Mouse (Mus musculus): ENCODE data around the gene L3mbtl4. TPM values are rescaled to one million over a fixed set of nuclear protein-coding genes. Genes with fewer than 3 reads are reported as not detected.

Gene L3mbtl4
- 1.8 and 2.1 TPM in 2 replicates for polyA plus RNA-seq (2012; rRNA removed)

DNA sequence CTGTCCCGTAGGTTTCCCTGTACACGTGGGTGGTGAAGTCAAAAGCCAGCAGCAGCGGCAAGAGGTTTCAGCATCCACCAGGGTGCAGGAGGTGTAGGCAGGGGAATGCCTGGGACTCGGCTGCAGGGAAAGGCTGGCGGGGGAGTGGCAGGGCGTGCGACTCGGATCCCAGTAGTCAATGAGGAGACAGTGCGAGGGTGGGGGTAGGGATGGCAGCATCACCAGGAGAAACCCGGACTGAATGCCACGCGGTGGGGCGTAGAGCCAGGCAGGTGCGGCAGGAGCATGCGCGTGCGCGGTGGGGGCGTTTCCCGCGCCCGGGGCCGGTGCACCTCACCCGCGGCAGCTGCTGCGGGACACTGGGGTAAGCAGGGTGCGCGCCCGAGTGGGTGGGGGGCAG is at the start of gene L3mbtl4:
TSS of gene L3mbtl4 (plus strand) at position 271 of the 400 bp plus-strand sequence.
- no peak for DNase-seq (ENCODE audit: low read depth)

DNA sequence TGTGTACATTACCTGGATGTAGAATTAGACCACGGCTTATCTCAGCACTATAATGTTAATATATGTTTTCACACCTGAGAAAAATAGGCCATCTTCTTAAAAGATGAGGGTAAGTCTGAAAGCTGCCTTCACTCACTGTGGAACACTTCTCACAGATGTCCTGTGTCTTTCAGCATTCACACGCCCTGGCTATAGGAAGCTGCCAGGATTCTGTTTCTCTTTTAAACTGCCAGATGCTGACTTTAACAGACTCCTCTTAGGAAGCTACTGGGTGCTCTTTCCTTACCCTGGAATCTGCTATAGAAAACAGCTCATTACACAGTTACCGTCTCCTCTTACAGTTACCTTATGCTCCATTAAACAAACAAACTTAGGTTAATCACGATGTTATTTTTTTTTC is 43.1 kb upstream of the L3mbtl4 start:
- DNase-seq (ENCODE audit: low read depth): no peak

DNA sequence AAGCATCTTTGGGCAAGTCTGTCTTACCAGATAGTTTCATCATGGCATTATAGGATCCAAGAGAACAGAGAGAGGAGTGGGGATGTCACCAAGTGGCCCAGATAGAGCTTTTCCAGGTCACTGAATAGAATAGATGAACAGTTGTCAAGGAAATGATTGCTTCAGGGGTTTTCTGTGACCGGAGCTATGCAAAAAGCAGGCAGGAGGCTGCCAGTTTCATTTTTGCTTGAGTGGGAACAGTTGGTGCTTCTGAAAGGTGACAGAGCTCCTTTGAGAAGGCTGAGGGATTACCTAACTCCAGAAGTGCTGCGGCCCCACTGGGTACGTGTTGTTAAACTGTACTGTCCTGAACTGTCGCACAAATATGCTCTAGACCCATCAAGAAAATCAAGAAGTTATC is 38.2 kb upstream of the L3mbtl4 start:
- DNase-seq (ENCODE audit: low read depth): no peak

DNA sequence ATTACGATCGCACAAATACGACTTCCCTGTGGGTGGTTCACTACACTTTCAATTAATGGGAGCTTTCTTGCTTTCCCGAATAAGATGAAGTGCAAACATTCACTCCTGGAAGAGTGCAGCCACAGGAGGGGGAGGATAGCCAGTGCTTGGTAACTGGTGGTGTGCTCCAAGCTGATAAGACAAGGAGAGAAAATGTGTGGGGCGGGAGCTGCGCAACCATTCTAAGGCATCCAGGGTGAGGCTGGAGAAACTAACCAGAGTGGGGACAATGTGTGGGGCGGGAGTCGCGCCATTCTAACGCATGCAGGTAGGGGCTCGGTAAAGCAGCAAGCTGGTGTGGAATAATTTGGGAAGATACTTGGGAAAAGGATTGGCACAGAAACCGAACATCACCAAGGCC is 36.6 kb upstream of the L3mbtl4 start:
- no peak for DNase-seq (ENCODE audit: low read depth)

DNA sequence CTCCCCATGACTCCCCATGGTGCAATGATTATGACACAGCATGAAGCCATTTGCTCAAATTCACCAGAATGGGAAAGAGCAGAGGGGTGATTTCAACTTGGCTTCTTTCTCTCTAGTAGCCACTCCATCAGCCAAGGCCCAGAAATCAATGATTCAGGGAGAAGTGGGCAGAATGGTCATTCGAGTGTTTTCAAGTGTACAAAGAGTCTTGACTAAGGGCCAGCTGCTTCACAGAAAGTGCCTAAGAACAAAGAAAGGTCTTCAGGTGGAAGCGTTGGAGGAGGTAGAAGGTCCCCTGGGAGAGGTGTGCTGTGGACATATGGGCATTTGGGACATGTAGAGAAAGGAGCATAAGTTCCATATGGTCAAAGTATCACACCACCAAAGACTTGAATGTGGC is 33.4 kb upstream of the L3mbtl4 start:
- no peak for DNase-seq (ENCODE audit: low read depth)

DNA sequence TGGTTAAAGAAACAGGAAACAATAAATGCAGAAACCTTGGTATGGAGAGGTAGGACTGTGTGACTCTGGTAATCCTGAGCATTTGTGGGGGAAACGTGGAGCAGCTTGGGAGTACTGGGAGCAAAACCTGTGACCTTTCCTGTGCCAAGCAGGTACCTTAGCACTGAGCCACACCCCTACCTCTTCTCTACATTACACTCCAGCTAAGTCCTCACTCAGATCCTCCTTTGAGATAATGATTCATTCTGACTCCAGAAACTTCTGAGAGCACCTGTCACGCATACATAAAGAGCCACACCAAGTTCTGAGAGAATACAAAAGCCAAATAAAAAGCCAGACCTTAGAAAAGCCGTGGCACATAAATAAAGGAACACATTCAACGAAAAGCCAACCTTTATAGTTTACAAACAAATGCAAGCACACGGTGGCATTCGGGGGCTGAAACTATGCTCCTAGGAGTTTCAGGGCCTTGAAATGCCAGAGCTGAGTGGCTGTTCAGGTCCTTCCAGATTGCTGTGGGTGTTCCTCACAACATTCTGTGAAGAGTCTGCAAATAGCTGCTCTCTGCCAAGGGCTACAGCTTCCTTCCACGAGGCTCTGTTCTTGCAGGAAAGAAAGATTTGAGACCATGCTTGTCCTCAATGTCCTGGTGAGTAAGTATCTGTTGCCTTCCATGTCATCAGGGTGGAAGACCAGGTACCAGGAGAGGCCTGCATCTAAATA is 8.6 kb upstream of the L3mbtl4 start:
- no peak for DNase-seq (ENCODE audit: low read depth)

DNA sequence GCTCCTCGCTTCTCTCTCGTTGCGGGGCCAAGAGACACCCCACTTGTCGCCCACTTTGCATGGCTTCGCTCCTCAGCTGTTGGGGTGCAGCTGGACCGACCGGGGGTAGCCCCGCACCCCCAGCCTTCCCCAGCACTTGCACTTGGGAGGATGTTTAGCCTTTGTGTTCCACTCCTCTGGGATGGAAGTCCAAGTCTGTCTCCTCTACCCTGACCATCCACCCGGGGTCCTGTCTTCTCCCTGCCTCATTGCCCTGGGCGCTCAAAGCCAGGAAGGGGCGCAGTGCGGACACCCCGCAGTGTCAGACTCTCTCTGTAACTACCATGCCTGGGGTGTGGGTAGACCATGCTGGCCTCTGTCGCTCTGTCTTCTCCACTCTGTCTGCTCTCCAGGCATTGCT is 357 bp downstream of the L3mbtl4 start:
- DNase-seq (ENCODE audit: low read depth): no peak

DNA sequence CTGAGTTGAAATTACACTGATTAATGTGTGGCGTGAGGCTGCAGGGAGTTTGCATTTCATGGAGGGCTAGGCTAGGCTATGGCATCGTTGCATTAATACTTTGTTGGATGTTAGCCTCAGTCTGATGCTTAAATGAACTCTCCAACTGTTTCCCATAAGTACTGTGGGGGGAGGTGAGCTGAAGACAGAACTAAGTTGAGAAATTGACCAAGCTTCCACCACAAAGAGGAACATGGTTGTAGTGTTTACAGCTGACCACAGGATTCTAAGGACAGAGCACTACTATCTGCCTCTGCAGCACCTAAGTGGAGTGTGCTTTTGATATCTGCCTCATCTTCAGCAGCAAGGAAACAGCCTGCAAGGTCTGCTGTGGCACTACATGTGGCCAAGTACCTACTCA is 1.5 kb downstream of the L3mbtl4 start:
- DNase-seq (ENCODE audit: low read depth): no peak

DNA sequence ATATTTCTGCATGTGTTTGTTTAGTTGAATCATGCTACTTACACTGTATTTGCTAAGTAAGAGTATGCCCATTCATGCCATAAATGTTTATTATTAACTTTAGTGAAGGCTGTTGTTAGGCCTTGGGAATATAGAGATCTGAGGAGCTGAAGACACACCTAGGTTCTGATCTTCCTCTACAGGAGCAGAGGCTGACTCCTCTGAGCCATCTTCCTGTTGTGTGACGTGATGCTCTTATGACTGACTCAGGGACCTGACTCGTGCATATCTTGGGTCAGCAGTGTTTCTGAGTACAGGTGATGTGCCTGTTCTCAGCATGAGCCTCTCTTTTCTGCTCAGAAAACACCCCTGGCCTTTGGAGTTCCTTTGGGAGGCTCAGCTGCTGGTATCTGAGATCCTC is 7.3 kb downstream of the L3mbtl4 start:
- DNase-seq (ENCODE audit: low read depth): no peak

DNA sequence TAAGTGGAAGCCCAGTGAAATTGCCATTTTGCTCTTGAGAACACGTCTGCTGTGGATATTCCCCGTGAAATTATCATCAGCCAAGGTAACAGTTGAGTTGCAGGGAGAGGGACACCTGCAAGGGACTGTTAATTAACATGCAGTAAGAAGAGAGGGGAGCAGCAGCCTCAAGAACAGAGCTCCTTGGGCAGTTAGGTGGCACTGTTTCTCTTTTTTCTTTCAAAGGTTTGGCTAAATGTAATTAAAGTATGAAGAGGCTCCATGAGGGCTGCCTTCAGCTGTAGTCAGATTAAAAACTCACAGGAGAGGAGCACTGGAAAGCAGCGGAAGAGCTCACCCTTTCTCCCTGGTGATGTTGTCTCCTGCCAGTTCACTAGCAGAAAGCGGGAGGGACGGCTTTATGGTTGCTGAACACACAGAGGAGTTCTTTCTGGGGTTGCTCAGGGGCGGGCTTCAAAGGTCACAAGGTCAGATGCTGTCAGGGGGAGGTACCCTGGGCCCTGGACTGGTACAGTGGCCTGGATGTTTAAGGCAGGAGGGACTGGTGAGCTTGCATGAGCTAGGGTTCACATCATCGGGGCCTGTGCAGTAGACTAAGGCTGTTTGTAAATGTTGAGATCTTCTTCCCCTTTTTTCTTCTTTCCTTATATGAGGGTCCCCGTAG is 11.7 kb downstream of the L3mbtl4 start:
- no peak for DNase-seq (ENCODE audit: low read depth)

DNA sequence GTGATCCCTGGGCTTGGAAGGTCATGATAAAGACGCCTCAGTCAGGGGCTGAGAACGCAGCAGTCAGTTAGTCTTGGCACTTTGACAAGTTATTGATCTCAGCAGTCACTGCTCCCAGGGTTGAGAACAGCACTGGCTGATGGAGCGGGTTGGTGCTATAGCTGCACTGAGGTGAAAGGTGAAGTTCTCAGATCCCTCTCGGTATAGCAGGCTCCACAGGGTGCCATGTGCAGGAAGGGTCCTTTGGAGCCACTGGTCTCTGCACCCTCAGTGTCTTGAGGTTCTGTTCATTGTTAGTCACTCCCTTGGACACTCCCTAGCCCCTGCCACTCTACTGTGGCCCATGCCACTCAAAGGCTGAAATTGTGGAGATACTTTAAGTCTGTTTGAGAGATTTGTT is 14.5 kb downstream of the L3mbtl4 start:
- DNase-seq (ENCODE audit: low read depth): no peak

DNA sequence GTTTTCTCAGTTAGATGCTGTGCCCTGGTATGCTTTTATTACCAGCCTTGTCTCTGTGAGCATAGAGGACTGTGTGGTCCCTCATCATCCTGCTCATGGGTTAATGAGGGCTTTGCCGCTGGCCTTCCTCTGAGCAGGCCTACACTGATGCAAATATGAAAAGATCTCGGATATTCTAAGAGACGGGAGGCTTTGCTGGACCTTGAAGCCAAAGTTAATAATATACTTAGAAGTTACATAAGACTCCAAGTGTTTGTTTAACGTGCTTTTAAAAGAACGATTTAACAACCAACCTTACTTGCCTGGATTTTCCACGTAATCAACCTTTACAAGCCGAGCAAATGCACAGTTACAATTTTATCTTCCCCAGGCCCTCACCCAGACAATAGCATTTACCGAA is 15.1 kb downstream of the L3mbtl4 start:
- DNase-seq (ENCODE audit: low read depth): no peak

DNA sequence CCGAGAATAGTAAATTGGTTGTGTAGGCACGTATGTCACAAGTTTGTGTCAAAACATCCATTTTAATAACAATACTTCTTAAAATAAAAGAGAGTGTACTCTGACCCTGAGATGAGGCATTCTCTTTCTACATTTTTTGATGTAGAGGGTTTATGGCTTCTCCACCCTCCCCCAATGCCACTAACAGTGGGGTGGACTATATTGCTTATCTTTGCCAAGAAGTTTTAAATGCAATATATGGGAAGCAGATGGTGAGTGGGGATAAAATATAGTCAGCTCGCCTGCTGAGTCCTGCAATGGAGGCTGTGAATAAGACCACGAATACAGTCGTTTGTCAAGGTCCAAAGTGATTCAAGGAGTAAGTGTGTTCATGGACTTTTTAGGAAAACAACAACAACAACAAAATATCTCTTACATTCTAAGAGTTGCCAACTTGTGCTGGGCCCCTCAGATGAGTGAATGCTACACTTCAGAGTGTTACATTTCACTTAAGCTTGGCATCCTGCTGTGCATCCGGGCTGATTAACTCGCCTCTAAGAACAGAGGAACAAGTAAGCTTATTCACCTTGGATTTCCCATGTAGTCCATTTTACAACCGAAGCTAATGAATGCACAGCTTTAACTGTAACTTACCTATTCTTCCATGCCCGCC is 18.2 kb downstream of the L3mbtl4 start:
- DNase-seq (ENCODE audit: low read depth): no peak

DNA sequence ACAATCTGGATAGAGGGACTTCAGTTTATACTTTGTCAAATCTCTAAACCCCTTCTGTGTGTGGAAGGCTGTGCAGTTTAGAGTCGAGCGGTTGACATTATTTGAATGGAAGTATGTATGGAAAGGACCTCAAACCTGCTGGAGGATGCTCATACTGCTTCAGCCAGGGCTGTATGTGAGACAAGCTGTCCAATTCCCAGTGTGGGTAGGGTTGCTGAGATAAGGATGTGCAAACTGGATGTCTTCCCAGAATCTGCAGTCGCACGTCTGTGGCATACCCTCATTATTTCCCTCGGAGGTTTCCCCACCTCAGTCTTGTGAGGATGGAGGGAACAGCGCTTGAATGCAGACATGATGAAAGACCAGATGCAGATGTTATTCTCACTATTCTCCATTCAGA is 34.8 kb downstream of the L3mbtl4 start:
- no peak for DNase-seq (ENCODE audit: low read depth)

DNA sequence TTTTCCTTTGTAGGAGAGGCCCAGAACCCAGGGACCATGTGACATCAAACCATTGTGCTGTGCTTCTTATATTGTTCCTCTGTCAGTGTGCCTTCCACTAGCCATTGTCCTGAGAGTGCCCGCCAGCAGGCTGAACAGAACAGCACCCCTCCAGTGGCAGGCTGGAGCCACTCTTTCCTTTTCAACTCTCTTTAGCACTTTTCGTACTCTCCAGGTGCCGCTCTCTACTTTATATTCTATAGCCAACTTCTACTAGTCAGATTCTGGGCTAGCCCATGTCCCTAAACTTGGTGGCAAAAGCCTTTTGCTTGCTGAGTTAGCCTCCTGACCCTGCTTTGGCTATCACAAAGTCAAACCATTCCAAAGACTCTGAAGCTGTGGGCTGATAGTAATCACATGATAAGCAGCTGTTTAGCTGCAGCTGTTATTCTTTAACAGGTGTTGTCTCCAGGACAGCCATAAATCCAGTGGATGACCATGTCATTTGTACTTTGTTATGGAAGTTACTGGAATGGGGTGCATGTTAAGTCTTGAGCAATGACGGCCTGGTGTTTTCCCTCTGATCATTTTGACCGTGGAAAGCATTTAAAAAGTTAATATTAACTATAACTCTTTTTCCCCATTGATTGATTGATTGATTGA is 38.8 kb downstream of the L3mbtl4 start:
- DNase-seq (ENCODE audit: low read depth): no peak

DNA sequence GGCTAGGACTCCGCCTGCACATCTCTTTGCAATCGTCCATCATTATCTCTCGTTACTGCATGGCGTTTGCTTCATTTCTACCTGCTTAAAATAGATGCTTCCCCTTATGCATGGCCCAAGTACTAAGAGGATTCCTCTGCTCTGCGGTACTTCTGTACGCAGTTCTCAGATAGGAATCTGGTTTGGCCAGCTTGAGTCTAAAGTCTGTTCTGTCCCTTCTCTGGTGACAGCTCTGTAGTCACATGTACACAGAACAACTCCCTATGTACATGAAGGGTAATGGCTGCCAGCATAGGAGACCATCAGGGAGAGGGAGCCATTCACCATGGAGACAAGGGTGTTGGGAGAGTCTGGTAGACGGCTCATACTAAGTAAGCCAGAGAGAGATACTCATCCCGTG is 47.3 kb downstream of the L3mbtl4 start:
- DNase-seq (ENCODE audit: low read depth): no peak

DNA sequence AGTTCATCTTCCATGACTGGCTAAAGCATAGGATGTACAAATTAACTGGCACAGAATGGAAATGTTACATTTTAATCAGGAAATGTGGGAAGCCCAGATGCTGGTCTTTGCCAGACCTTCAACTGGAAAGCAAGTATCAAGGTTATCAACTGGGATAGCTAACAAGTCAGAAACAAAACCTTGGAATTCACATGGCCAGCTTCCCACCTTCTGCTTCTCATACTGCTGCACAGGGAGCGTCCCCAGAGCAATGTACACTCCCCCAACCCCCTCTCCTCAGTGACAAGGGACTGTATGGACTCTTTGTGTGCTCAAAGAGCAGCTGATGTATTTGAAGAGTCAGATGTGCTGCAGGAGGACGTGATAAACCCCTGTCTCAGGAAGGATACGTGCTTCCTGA is 49.0 kb downstream of the L3mbtl4 start:
- DNase-seq (ENCODE audit: low read depth): no peak

DNA sequence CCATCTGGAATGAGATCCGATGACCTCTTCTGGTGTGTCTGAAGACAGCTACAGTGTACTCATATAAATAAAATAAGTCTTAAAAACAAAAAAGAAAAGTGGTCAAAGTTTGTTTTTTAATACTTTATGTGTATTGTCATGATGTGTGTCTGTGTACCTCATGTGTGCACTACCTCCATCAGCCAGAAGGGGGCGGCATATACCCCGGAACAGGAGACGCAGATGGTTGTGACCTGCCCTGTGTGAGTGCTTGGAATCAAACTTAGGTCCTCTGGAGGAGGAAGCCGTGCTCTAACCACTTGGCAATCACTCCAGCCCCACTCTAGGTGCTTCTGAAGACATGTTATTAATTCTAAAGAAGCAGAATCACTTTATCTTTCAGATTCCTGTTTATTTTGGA is 58.6 kb downstream of the L3mbtl4 start:
- no peak for DNase-seq (ENCODE audit: low read depth)

DNA sequence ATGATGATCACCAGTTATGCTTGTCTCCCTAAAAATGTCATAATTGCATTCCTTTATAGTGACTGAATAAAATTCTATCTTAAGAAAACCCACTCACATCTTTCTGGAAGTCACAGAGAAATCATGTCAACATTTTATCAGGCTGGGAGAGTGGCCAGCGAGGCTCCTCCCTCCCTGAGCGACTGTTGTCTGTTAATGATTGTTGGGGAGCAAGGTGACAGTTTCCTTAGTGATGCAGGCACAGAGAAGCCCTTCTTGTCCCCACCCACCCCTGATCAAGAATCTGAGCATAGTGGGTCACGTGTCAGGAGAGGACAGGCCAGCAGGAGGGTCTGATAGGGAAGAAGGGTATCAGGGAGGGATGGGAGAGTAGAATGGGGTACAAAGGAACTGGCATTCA is 59.8 kb downstream of the L3mbtl4 start:
- DNase-seq (ENCODE audit: low read depth): no peak

DNA sequence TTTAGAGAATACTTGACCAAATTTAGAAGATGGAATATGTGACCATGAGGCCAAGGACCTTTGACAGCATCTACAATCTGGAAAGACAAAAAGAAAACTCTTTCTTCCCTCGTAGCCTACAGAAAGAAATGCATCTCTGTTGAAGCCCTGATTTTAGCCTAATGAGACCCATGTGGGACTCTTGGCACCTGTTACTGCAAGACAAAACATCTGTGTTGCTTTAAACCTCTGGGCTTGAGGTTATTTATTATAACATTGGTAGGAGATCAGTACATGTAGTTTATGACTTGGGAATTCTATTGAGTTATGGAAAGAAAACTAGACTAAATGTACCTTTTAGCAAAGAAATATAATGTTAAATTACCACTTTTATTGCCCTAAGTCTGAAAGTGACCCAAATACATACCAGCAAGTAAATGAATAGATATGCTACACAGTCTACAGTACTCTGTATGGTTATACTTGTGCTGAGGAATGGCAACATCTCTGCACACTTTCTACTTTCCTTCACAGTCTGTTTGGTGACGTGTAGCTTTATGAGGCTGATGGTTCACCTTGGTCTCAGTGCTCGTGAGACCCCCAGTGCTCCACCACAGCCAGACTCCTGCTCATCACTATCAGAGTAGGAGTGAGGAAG is 65.4 kb downstream of the L3mbtl4 start:
- DNase-seq (ENCODE audit: low read depth): no peak

DNA sequence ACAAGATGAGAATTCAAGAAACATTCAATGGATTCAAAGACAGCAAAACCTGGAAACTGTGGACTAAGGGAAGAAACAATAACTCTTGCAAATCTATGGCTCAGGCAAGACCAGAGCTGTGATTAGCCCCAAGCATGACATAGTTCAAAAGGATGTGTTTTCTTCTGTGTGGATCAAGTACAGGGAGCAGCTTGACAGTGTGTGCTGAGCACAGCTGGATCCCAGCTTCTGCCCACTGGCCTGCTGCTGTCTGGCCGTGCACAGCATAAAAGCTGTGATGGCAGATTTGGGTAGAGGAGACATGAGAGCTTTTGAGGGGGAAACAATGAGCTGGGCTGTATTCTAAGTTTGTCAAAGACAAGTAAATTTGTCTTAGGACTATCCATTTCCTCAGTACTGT is 84.1 kb downstream of the L3mbtl4 start:
- DNase-seq (ENCODE audit: low read depth): no peak

DNA sequence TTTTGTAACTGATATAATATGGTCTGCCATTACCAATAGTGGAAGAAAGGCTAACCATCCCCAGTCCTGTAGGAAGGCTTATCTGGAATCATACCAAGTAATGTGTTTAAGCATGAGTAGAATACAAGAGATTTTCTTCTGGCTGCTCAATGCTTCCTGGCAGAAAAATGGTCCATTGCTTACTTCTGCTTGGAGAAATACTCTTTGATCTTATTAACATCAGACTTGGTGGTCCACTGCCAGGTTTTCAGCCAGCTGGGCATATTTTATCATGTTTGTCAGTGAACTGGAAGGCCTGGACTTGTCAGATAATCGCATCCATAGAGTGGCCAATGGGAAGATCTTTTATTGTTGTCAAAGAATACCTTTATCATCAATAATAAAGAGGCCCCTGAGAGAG is 97.5 kb downstream of the L3mbtl4 start:
- DNase-seq (ENCODE audit: low read depth): no peak

Data from gonadal fat pad, adult 2 months (tissue).